Comparison of ENCODE assay signal across 18 mouse cellular contexts in the genomic region with DNA sequence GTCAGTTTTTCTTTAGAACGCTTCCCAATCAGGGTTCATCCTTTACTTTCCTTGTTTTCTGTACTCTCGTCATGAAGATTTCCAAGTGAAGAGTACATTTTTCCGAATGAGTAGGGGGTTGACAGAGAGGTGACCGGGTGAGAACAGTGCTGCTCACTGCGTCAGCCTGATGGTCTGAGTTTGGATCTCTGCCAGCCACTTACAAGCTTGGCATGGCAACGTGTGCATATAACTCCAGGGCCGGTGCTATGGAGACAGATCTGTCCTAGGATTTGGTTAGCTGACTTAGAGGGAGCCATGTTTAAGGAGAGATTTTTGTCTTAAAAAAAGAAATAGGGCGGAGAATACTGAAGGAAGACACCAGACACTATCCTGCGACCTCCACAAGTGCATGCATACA.
DNase-seq lines count a peak whose midpoint lies in the region; ATAC-seq and TF ChIP-seq lines count a peak whose summit lies in the region.
"Had no signal": no experiment of that assay in that cellular context is flagged by ENCODE, and none has a peak within 500 bp of the region (broad histone marks: within the 10 kb centered on the region; RNA-seq: fewer than 3 reads in every experiment).

No protein-coding gene starts in this region.

- peak overlapping the region; percentile 5; the same call in 1 of the 2 replicates for H3K4me3 ChIP-seq in liver, embryonic 16.5 days (ENCODE audit: low read depth, low read length)
- H3K4me3 ChIP-seq in liver, embryonic 12.5 days: no peak overlapping the region
- no peak overlapping the region for H3K4me3 ChIP-seq in midbrain, embryonic 14.5 days (replicated peaks; ENCODE audit: low read depth, low read length)
- no peak overlapping the region for H3K4me3 ChIP-seq in midbrain, embryonic 10.5 days
- no peak overlapping the region for H3K4me3 ChIP-seq in hindbrain, postnatal 0 days (ENCODE audit: low read length)
- H3K4me3 ChIP-seq: embryonic facial prominence, embryonic 13.5 days; heart, embryonic 12.5 days; intestine, embryonic 15.5 days; limb, embryonic 15.5 days; neural tube, embryonic 13.5 days had no signal

- no peak for ATAC-seq in liver, embryonic 16.5 days (ENCODE audit: low read depth)
- ATAC-seq in liver, embryonic 12.5 days: no peak
- no peak for ATAC-seq in midbrain, embryonic 14.5 days (ENCODE audit: low FRiP score, low TSS enrichment)
- ATAC-seq in hindbrain, postnatal 0 days: peak; percentile 76
- ATAC-seq: intestine, embryonic 15.5 days had no signal

- no peaks in the 10 kb centered on the region for H3K9me3 ChIP-seq in liver, embryonic 16.5 days (replicated peaks; ENCODE audit: control insufficient read depth, low read length)
- no peaks in the 10 kb centered on the region for H3K9me3 ChIP-seq in liver, embryonic 12.5 days (replicated peaks)
- H3K9me3 ChIP-seq in midbrain, embryonic 14.5 days (ENCODE audit: control insufficient read depth, low read length): no peaks in the 10 kb centered on the region
- no peaks in the 10 kb centered on the region for H3K9me3 ChIP-seq in midbrain, embryonic 10.5 days (replicated peaks)
- H3K9me3 ChIP-seq in hindbrain, postnatal 0 days (ENCODE audit: low read length): no peaks in the 10 kb centered on the region
- H3K9me3 ChIP-seq: embryonic facial prominence, embryonic 13.5 days; heart, embryonic 12.5 days; intestine, embryonic 15.5 days; limb, embryonic 15.5 days; neural tube, embryonic 13.5 days had no signal

- H3K4me1 ChIP-seq in liver, embryonic 16.5 days (ENCODE audit: control insufficient read depth, low read depth, low read length): no peaks in the 10 kb centered on the region
- H3K4me1 ChIP-seq in liver, embryonic 12.5 days: no peaks in the 10 kb centered on the region
- no peaks in the 10 kb centered on the region for H3K4me1 ChIP-seq in midbrain, embryonic 14.5 days (ENCODE audit: control insufficient read depth, insufficient read depth, low read length)
- H3K4me1 ChIP-seq in midbrain, embryonic 10.5 days: no peaks in the 10 kb centered on the region
- no peaks in the 10 kb centered on the region for H3K4me1 ChIP-seq in hindbrain, postnatal 0 days (ENCODE audit: insufficient read depth, low read length)
- H3K4me1 ChIP-seq: embryonic facial prominence, embryonic 13.5 days; heart, embryonic 12.5 days; intestine, embryonic 15.5 days; limb, embryonic 15.5 days; neural tube, embryonic 13.5 days had no signal

- WGBS in liver, embryonic 16.5 days (ENCODE audit: insufficient replicate concordance): 63% methylated on average over 9 of the region's 9 CpGs
- WGBS in liver, embryonic 12.5 days (ENCODE audit: insufficient replicate concordance): 71% methylated on average over 9 of the region's 9 CpGs
- 72% methylated on average over 9 of the region's 9 CpGs for WGBS in midbrain, embryonic 14.5 days
- WGBS in midbrain, embryonic 10.5 days: 88% methylated on average over 9 of the region's 9 CpGs
- 44% methylated on average over 9 of the region's 9 CpGs for WGBS in hindbrain, postnatal 0 days

- H3K27ac ChIP-seq in liver, embryonic 16.5 days (ENCODE audit: low read length): no peak overlapping the region
- no peak overlapping the region for H3K27ac ChIP-seq in liver, embryonic 12.5 days
- no peak overlapping the region for H3K27ac ChIP-seq in midbrain, embryonic 14.5 days (replicated peaks; ENCODE audit: low read depth, low read length)
- no peak overlapping the region for H3K27ac ChIP-seq in midbrain, embryonic 10.5 days (replicated peaks)
- H3K27ac ChIP-seq in hindbrain, postnatal 0 days: no peak overlapping the region
- H3K27ac ChIP-seq: embryonic facial prominence, embryonic 13.5 days; intestine, embryonic 15.5 days; limb, embryonic 15.5 days; neural tube, embryonic 13.5 days had no signal

- H3K9ac ChIP-seq in liver, embryonic 16.5 days (ENCODE audit: low read depth, low read length): no peak overlapping the region
- no peak overlapping the region for H3K9ac ChIP-seq in liver, embryonic 12.5 days
- no peak overlapping the region for H3K9ac ChIP-seq in midbrain, embryonic 14.5 days (replicated peaks; ENCODE audit: low read length)
- no peak overlapping the region for H3K9ac ChIP-seq in hindbrain, postnatal 0 days (replicated peaks; ENCODE audit: low read length)
- H3K9ac ChIP-seq: embryonic facial prominence, embryonic 13.5 days; heart, embryonic 12.5 days; intestine, embryonic 15.5 days; limb, embryonic 15.5 days; neural tube, embryonic 13.5 days had no signal

- peak; percentile 7 for DNase-seq in embryo, embryonic 11 days
- no peak for DNase-seq in embryo, embryonic 10 days (ENCODE audit: low spot score)
- peak; percentile 31 for DNase-seq in midbrain, embryonic 14.5 days
- DNase-seq in midbrain, embryonic 10.5 days (ENCODE audit: low spot score): no peak
- peak; percentile 70 for DNase-seq in hindbrain, postnatal 0 days (ENCODE audit: low spot score)
- no peak for DNase-seq in frontal cortex, postnatal 14 days (ENCODE audit: low spot score in 2 of 2)
- DNase-seq: adrenal gland, adult 2 months; cerebellum, adult 11 months; kidney, postnatal 4 days; thymus, adult 18-20 months had no signal

- H3K27me3 ChIP-seq in liver, embryonic 16.5 days (ENCODE audit: control insufficient read depth, insufficient read depth, low read depth, low read length): no peaks in the 10 kb centered on the region
- no peaks in the 10 kb centered on the region for H3K27me3 ChIP-seq in liver, embryonic 12.5 days (replicated peaks)
- H3K27me3 ChIP-seq in midbrain, embryonic 14.5 days (ENCODE audit: control insufficient read depth, insufficient read depth, low read length): no peaks in the 10 kb centered on the region
- H3K27me3 ChIP-seq in midbrain, embryonic 10.5 days (ENCODE audit: low read depth, poor library complexity, severe bottlenecking): no peaks in the 10 kb centered on the region
- no peaks in the 10 kb centered on the region for H3K27me3 ChIP-seq in hindbrain, postnatal 0 days (ENCODE audit: insufficient read depth, low read length)
- H3K27me3 ChIP-seq: CH12.LX; embryonic facial prominence, embryonic 13.5 days; heart, embryonic 12.5 days; intestine, embryonic 15.5 days; limb, embryonic 15.5 days; neural tube, embryonic 13.5 days had no signal

- no peak for TF ChIP-seq CTCF in hindbrain, postnatal 0 days (IDR thresholded peaks at IDR 0.05; ENCODE audit: low read depth)

- 0 out of 2 replicates have a peak overlapping the region, but pooled peaks have one; percentile 6 for H3K4me2 ChIP-seq in liver, embryonic 16.5 days (ENCODE audit: low read depth, low read length)
- H3K4me2 ChIP-seq in liver, embryonic 12.5 days: no peak overlapping the region
- no peak overlapping the region for H3K4me2 ChIP-seq in midbrain, embryonic 14.5 days (ENCODE audit: low read length)
- H3K4me2 ChIP-seq in hindbrain, postnatal 0 days (ENCODE audit: low read depth, low read length): no peak overlapping the region
- H3K4me2 ChIP-seq: embryonic facial prominence, embryonic 13.5 days; heart, embryonic 12.5 days; intestine, embryonic 15.5 days; limb, embryonic 15.5 days; neural tube, embryonic 13.5 days had no signal

- H3K36me3 ChIP-seq in liver, embryonic 16.5 days (ENCODE audit: control insufficient read depth, insufficient read depth): no peaks in the 10 kb centered on the region
- no peaks in the 10 kb centered on the region for H3K36me3 ChIP-seq in liver, embryonic 12.5 days
- H3K36me3 ChIP-seq in midbrain, embryonic 14.5 days (ENCODE audit: control insufficient read depth, insufficient read depth, low read length): no peaks in the 10 kb centered on the region
- no peaks in the 10 kb centered on the region for H3K36me3 ChIP-seq in midbrain, embryonic 10.5 days
- H3K36me3 ChIP-seq in hindbrain, postnatal 0 days (ENCODE audit: insufficient read depth, low read length): no peaks in the 10 kb centered on the region
- H3K36me3 ChIP-seq: embryonic facial prominence, embryonic 13.5 days; heart, embryonic 12.5 days; intestine, embryonic 15.5 days; limb, embryonic 15.5 days; neural tube, embryonic 13.5 days had no signal

Comparison
In these comparisons a context has a peak if more than half of its experiments do, and no peak if none do; other contexts are left out.
1. DNase-seq: peak in embryo, embryonic 11 days (single experiment), midbrain, embryonic 14.5 days (single experiment) and hindbrain, postnatal 0 days (single experiment); none in embryo, embryonic 10 days (single experiment), midbrain, embryonic 10.5 days (single experiment) and frontal cortex, postnatal 14 days (0 of 2).